Mouse (Mus musculus): ENCODE measurements at regions not wholly inside any gene's neighbourhood (a gene's known extent, or its start where the extent isn't known, plus 50 kb on each side); places are given as distances from the start of the nearest gene placed in this dataset.

DNA sequence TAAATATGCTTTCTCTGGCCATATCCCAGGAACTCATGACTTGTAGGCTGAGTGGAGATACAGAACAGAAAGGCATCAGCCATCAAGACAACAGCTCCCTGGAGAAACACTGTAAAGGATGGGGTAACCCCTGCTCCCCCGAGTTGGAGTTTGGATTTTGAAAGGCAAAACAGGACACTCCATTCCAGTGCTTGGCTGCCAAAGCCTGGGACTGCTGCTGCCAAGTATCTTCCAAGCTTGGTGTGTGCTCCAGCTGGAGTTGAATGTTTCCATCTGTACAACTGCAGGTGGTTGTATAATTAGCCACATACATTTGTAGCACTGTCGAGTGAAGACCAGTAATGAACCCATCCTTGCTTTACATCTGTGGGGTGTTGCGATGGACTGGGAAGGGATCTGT, 62.1 kb downstream of the 4933412E24Rik start:
- Histone ChIP-seq H3K36me3 (replicated peaks) (no peaks in the 10 kb centered on the region), H3K27me3 (no peaks in the 10 kb centered on the region), H3K9ac (no peak overlapping the region), H3K9me3 (replicated peaks) (no peaks in the 10 kb centered on the region), H3K4me3 (replicated peaks) (no peak overlapping the region), H3K4me1 (replicated peaks) (no peaks in the 10 kb centered on the region), H3K27ac (replicated peaks) (no peak overlapping the region), H3K4me2 (no peak overlapping the region)
- 62% methylated on average over 3 of the region's 3 CpGs for WGBS (ENCODE audit: insufficient replicate concordance)
- no peak for ATAC-seq (ENCODE audit: insufficient read depth)

DNA sequence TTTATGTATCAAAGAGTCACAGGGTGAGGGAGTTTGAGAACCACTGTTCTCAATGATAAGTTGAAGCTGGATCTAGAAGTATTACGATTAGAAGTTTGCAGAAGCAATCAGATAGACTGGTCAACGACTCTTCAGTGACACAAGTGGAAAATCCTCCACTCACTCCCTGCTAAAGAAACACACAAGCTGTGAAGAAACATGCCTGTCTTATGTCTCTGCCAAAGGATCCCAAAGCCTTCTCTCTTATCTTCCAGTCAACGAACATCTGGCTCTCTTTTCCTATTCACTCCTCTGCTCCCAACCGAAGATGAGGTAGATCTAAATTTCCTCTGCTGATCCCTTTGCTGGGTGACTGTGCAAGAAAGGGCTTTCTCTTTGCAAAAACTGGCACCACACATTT, 62.6 kb downstream of the 4933412E24Rik start:
- no peaks in the 10 kb centered on the region for H3K36me3 ChIP-seq (replicated peaks)
- no peaks in the 10 kb centered on the region for H3K4me1 ChIP-seq (replicated peaks)
- no peak overlapping the region for H3K4me2 ChIP-seq
- no peaks in the 10 kb centered on the region for H3K9me3 ChIP-seq (replicated peaks)
- no peak overlapping the region for H3K9ac ChIP-seq
- 48% methylated on average over 4 of the region's 4 CpGs for WGBS (ENCODE audit: insufficient replicate concordance)
- no peaks in the 10 kb centered on the region for H3K27me3 ChIP-seq
- H3K4me3 ChIP-seq (replicated peaks) = no peak overlapping the region
- H3K27ac ChIP-seq (replicated peaks) = no peak overlapping the region
- ATAC-seq (ENCODE audit: insufficient read depth) = no peak

DNA sequence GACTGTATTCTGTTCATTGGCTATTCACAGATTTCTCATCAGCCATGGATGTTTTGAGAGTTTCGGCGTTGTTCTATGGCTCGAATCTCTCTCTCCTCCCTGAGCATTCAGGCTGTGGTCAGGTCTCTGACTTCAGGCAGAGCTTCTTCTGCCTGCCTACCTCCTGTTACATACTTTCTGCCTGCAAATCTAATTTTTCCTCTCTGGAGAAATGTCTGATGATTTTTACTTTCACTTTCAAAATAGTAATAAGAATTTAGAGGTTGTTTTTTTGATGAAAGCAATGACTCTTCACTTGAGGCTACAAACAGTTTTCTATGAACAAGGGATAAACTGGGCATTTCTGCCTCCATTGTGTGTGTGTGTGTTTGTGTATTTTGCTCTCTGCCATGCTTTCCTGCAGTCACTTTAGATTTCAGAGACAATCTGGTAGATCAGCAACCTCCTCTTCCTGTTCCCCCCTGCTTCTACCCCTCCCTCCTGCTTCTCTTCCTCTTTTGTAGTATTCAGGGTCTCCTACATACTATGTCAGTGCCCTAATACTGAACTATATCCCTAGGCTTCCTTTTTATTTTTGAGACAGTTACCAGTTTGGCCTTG, 65.7 kb downstream of the 4933412E24Rik start:
- no peak overlapping the region for H3K27ac ChIP-seq (replicated peaks)

DNA sequence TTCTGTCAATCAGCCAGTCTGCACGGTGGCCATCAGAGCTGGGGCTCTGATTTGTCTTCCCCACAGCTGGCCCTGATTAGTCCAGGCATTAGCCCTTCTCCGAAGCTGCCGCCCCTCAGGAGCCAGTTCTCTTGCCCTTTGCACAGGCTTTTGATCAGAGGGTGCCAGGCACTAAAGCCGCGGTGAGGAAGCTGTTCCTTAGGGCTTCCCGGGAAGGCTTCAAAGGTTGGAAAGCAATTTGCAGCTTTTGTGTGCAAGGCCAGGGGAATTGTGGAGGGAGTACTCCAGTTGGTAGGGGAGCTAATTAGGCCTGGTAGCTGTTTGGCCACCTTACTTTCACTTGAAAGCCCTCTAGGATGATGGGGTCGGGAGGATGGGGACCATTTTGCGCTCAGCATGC, 71.2 kb downstream of the 4933412E24Rik start:
- Histone ChIP-seq H3K9me3 (replicated peaks) (no peaks in the 10 kb centered on the region), H3K27ac (replicated peaks) (no peak overlapping the region), H3K9ac (no peak overlapping the region), H3K27me3 (no peaks in the 10 kb centered on the region), H3K4me1 (replicated peaks) (no peaks in the 10 kb centered on the region), H3K36me3 (replicated peaks) (no peaks in the 10 kb centered on the region), H3K4me2 (no peak overlapping the region), H3K4me3 (replicated peaks) (no peak overlapping the region)
- 28% methylated on average over 8 of the region's 8 CpGs for WGBS (ENCODE audit: insufficient replicate concordance)
- ATAC-seq (ENCODE audit: insufficient read depth) = no peak

More for the DNA sequence above, 65.7 kb downstream of the 4933412E24Rik start:
- Histone ChIP-seq H3K36me3 (replicated peaks) (no peaks in the 10 kb centered on the region), H3K4me3 (replicated peaks) (no peak overlapping the region), H3K4me2 (no peak overlapping the region), H3K9me3 (replicated peaks) (no peaks in the 10 kb centered on the region), H3K9ac (no peak overlapping the region), H3K27me3 (no peaks in the 10 kb centered on the region), H3K4me1 (replicated peaks) (no peaks in the 10 kb centered on the region)
- ATAC-seq (ENCODE audit: insufficient read depth) = no peak
- 57% methylated on average over 3 of the region's 3 CpGs for WGBS (ENCODE audit: insufficient replicate concordance)

DNA sequence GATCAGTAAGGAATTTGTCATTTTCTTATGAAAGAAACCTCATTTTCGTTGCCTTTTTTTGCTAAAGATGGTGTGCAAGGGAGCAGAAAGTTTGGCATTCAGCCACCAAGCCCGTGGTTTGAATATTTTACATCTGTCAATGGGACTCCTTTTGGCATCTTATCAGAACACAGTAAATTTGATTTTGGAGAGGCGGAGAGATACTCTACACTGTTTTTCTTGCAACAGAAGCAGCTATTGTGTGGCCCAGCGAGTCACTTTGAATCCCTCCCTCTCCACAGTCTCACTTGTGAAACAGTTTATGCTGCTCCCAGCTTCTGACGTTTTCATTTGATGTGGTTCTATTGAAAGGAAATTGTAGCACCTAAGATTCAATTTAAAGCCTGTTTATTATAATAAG, 79.9 kb downstream of the 4933412E24Rik start:
- Histone ChIP-seq H3K36me3 (replicated peaks) (no peaks in the 10 kb centered on the region), H3K4me3 (replicated peaks) (no peak overlapping the region)
- 39% methylated on average over 5 of the region's 5 CpGs for WGBS (ENCODE audit: insufficient replicate concordance)

DNA sequence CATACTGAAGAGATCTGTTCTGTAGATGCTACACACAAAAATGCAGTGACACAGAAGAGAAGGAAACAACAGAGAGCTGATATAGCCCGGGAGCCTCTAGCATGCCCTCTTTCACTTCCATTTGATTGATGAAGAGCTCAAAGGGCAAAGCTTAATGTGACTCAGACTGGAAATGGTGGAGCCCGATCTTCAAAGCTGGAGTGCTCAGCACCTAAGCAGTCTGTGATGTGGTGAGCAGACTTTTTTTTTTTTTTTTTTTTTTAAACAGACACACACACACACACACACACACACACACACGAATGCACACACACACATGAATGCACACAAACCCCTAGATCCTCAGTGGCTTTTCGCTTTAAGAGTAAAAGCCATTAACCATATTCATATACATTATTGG, 102.6 kb downstream of the 4933412E24Rik start:
- H3K4me2 ChIP-seq = no peak overlapping the region
- no peak for ATAC-seq (ENCODE audit: insufficient read depth)
- H3K9ac ChIP-seq = no peak overlapping the region
- H3K4me3 ChIP-seq (replicated peaks) = no peak overlapping the region
- H3K4me1 ChIP-seq (replicated peaks) = no peaks in the 10 kb centered on the region
- no peaks in the 10 kb centered on the region for H3K27me3 ChIP-seq
- H3K27ac ChIP-seq (replicated peaks) = no peak overlapping the region
- H3K36me3 ChIP-seq (replicated peaks) = no peaks in the 10 kb centered on the region
- H3K9me3 ChIP-seq (replicated peaks) = no peaks in the 10 kb centered on the region
- 44% methylated on average over 4 of the region's 4 CpGs for WGBS (ENCODE audit: insufficient replicate concordance)

More for the DNA sequence above, 79.9 kb downstream of the 4933412E24Rik start:
- Histone ChIP-seq H3K9me3 (replicated peaks) (no peaks in the 10 kb centered on the region), H3K4me1 (replicated peaks) (no peaks in the 10 kb centered on the region), H3K27me3 (no peaks in the 10 kb centered on the region), H3K27ac (replicated peaks) (no peak overlapping the region), H3K4me2 (no peak overlapping the region), H3K9ac (no peak overlapping the region)
- ATAC-seq (ENCODE audit: insufficient read depth) = no peak

DNA sequence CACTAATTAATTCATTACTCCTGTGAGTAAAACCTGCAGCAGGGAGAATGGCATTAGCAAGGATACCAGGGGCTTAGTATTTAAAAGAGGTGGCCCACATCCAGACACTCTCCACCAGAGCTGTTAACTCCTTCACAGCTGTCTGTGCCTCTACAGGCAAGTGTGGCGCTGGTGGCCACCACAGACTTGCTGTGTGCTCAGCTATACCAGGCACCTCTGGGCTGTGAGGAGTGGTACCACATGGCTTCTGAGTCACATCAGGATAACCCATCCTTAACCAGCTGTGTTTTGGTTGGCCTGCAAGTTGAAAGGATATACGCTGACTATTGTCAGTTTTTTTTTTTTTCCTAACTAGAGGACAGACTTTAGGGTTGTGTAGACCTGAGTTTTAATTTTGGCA, 108.1 kb downstream of the 4933412E24Rik start:
- H3K4me2 ChIP-seq = no peak overlapping the region
- no peak overlapping the region for H3K4me3 ChIP-seq (replicated peaks)
- no peaks in the 10 kb centered on the region for H3K36me3 ChIP-seq (replicated peaks)
- ATAC-seq (ENCODE audit: insufficient read depth) = no peak
- H3K27ac ChIP-seq (replicated peaks) = no peak overlapping the region
- H3K9me3 ChIP-seq (replicated peaks) = no peaks in the 10 kb centered on the region
- no peaks in the 10 kb centered on the region for H3K4me1 ChIP-seq (replicated peaks)
- 63% methylated on average over 2 of the region's 2 CpGs for WGBS (ENCODE audit: insufficient replicate concordance)
- no peaks in the 10 kb centered on the region for H3K27me3 ChIP-seq
- H3K9ac ChIP-seq = no peak overlapping the region

DNA sequence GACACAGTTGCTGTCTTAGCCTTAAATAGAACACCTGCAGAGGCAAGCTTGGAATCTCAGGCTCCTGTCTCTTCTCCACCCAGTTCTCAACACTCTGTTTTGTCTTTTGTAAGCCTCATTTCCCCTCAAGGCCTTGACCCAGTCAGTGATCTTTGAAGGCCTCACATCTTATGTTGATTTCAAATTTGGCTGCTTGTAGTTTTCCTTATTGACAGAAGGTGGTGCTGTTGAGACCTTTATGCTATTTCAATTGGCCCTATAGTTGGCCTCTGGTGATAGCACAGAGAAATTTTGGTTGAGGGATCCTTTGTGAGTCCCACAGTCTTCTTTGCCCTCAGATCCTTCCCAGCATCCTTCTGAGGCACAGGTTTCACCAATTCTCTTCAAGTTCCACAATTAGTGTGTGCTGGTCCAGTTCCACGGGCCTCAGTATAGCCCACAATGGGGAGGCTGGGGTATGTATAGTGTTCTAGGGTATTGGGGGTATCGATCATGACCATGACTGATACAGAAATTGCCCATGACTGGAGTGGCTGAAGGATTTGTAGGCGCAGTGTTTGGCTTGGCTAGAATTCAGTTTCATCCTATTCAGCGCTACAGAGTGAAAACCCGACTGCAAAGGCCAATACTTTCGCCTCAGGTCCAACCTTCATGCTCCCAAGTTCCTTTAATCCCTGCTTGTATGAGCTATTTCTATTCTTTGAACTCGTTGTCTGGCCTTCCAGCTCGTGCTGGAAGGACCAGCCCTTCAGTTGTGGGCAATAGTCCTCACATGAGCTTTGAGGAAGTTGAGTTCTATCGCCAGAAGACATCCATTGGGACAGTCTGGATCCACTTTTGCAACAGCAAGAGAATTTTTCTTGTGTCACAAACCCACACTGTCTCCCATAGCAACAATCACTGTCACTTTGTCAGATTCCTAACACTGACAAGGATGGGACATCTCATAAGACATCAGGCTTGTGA, 110.3 kb downstream of the 4933412E24Rik start:
- no peaks in the 10 kb centered on the region for H3K4me1 ChIP-seq (replicated peaks)
- no peak overlapping the region for H3K27ac ChIP-seq (replicated peaks)
- H3K9me3 ChIP-seq (replicated peaks) = no peaks in the 10 kb centered on the region
- no peaks in the 10 kb centered on the region for H3K36me3 ChIP-seq (replicated peaks)
- no peaks in the 10 kb centered on the region for H3K27me3 ChIP-seq
- H3K4me3 ChIP-seq (replicated peaks) = no peak overlapping the region
- H3K4me2 ChIP-seq = no peak overlapping the region
- no peak overlapping the region for H3K9ac ChIP-seq
- WGBS (ENCODE audit: insufficient replicate concordance) = 59% methylated on average over 9 of the region's 9 CpGs
- no peak for ATAC-seq (ENCODE audit: insufficient read depth)

DNA sequence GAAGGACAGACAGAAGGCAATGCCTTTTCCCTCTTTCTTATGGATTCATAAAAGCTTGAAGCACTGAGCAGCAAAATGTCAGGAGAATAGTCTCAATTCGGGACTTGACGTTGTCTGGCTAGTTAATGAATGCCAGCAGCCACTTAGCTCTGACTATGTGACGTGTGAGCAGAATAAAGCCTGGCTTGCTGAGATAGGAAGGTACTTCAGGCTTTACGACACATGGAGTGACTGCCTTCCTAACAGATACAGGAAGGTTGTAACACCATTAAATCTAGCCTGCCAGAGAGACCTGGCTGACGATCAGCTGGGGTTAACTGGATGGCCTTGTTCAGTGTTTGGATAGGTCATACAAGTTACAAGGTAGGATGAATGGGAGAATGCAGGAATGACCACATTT, 111.7 kb downstream of the 4933412E24Rik start:
- 56% methylated on average over 5 of the region's 5 CpGs for WGBS (ENCODE audit: insufficient replicate concordance)
- H3K4me2 ChIP-seq = no peak overlapping the region
- no peak overlapping the region for H3K27ac ChIP-seq (replicated peaks)
- H3K4me3 ChIP-seq (replicated peaks) = no peak overlapping the region
- no peak for ATAC-seq (ENCODE audit: insufficient read depth)
- H3K36me3 ChIP-seq (replicated peaks) = no peaks in the 10 kb centered on the region
- no peaks in the 10 kb centered on the region for H3K9me3 ChIP-seq (replicated peaks)
- no peak overlapping the region for H3K9ac ChIP-seq
- no peaks in the 10 kb centered on the region for H3K27me3 ChIP-seq
- no peaks in the 10 kb centered on the region for H3K4me1 ChIP-seq (replicated peaks)

DNA sequence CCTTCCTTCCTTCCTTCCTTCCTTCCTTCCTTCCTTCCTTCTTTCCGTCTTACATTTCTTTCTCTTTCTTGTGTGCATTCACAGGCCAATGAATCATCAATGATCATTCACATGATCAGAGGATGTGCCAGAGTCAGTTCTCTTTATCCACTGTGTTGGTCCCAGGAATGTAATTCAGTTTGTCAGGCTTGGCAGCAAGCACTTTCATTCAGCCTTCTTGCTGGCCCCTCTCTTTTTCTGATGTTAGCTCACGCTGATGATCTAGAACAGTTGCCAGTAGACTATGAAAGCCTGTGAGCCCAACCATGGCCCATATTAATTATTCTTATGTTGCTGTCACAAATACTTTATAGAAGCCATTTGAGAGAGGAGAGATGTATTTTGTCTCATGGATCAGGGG, 127.4 kb downstream of the 4933412E24Rik start:
- Histone ChIP-seq H3K9me3 (replicated peaks) (no peaks in the 10 kb centered on the region), H3K9ac (no peak overlapping the region), H3K4me1 (replicated peaks) (no peaks in the 10 kb centered on the region), H3K4me3 (replicated peaks) (no peak overlapping the region), H3K4me2 (no peak overlapping the region), H3K27ac (replicated peaks) (no peak overlapping the region), H3K36me3 (replicated peaks) (no peaks in the 10 kb centered on the region), H3K27me3 (no peaks in the 10 kb centered on the region)
- ATAC-seq (ENCODE audit: insufficient read depth) = no peak
- WGBS (ENCODE audit: insufficient replicate concordance) = 62% methylated on average over 2 of the region's 2 CpGs

DNA sequence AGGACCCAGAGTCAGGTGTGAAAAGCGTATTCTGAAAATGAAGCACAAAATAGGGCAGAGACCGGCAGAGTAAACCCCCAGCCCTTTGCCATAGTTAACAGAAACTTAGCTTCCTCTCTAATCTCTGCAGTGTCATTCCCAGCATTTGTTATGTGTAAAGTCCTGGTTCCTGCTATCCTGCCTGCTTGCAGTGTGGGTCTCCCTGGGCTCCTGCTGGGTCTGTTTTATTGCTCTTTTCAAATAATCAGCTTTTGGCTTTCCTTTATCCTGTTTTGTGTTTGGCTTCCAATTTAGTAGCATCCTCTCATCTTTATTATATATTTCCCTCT, 128.3 kb downstream of the 4933412E24Rik start:
- H3K4me2 ChIP-seq = no peak overlapping the region
- H3K4me1 ChIP-seq (replicated peaks) = no peaks in the 10 kb centered on the region
- no peak overlapping the region for H3K27ac ChIP-seq (replicated peaks)
- no peak overlapping the region for H3K9ac ChIP-seq
- no peak for ATAC-seq (ENCODE audit: insufficient read depth)
- no peak overlapping the region for H3K4me3 ChIP-seq (replicated peaks)
- H3K36me3 ChIP-seq (replicated peaks) = no peaks in the 10 kb centered on the region
- no peaks in the 10 kb centered on the region for H3K9me3 ChIP-seq (replicated peaks)
- H3K27me3 ChIP-seq = no peaks in the 10 kb centered on the region
- 15% methylated on average over 2 of the region's 2 CpGs for WGBS (ENCODE audit: insufficient replicate concordance)
